Mouse (Mus musculus) megakaryocyte, embryonic 14.5 days (primary cell): ENCODE data around the gene Dhrs9.

Source experiments
- FLI1 ChIP-seq: IDR thresholded peaks from 2 replicates; pipeline ENCODE4 v1.6.1; 2012; ENCODE audit warnings: low read length, inconsistent platforms, mixed read lengths
- GATA1 ChIP-seq: IDR thresholded peaks from 3 replicates; pipeline ENCODE4 v1.6.1; 2012; ENCODE audit warnings: mixed read lengths, low read length, inconsistent platforms, borderline replicate concordance

- TF ChIP-seq GATA1: no peak
- no peak for TF ChIP-seq FLI1
Observed at GRCm38 (mm10) chr2:69380281-69380680, at the start of gene Dhrs9.
